Mouse (Mus musculus) adrenal gland, postnatal 0 days (tissue): ENCODE results near the gene Tmem132c. TPM values are rescaled to one million over a fixed set of nuclear protein-coding genes. Genes with fewer than 3 reads are reported as not detected.

Experiments
- polyA plus RNA-seq: library from polyadenylated mRNA; unstranded; fragments of >200 nt; fragmentation: Nextera tagmentation; extraction: Ambion mirVana; gene quantifications from 2 replicates; pipeline ENCODE4 v1.2.1, GENCODE M21; 2015

The Tmem132c gene
- 3.8 and 4.8 TPM in 2 replicates for polyA plus RNA-seq

DNA sequence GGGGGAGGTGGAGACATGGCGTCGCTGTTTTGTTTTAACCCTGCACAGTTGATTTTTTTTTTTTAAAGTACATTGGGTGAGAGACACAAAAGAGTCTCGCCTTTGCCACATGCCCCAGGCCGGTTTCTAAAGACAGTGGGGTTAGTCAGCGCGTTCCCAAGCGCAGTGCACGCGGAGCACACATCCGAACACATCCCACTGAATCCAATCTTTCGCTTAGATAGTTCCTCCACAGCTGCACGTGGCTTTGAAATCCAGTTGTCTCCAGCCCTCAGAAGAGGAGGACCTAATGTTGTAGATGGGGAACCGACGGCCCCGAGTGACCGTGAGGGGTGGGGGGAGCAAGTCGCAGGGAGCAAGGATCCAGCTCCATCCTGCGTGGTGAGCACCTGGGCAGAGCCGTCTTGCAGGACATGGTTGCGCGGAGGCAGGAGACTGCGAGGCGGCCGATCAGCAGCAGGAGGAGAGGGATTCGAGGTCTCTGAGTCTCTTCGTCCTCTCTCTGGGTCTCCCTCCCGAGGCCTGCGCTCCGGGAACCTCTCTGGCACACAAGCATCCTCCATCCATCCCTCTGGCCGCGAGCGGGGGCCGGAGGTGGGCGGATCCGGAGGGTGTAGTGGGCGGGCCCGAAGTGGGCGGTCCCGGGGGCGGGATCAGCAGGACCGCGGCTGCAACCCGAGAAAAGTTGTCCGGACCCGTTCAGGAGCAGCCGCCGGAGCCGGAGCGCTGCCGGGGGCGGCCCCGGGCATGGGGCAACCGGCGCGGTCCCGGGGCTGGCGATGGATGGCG is at the start of gene Tmem132c:
Gene Tmem132c, plus strand, starts transcription at position 673 of the 789 bp plus-strand sequence.

